Mouse (Mus musculus) midbrain, embryonic 16.5 days (tissue): ENCODE results near the gene Socs4. TPM values are rescaled to one million over a fixed set of nuclear protein-coding genes. Genes with fewer than 3 reads are reported as not detected.

Experiments used
- ATAC-seq: fragments of 200-750 bp; cut with Nextera tagmentation; 2 replicates; pipeline ENCODE4 v1.8.0; 2017; ENCODE audit warnings: moderate TSS enrichment
- H3K27ac ChIP-seq: fragments of 300-500 bp; sonication (generic); 2 replicates; pipeline ENCODE4 v1.5.1; 2014; ENCODE audit warnings: mild to moderate bottlenecking, low read length, mixed read lengths
- H3K27me3 ChIP-seq: fragments of 300-500 bp; sonication (generic); 2 replicates; pipeline ENCODE4 v1.6.1; 2014; ENCODE audit warnings: low read depth, low read length, mixed read lengths; ENCODE audit not compliant: control insufficient read depth, insufficient read depth
- H3K36me3 ChIP-seq: fragments of 300-500 bp; sonication (generic); 2 replicates; pipeline ENCODE4 v1.6.1; 2014; ENCODE audit warnings: mild to moderate bottlenecking, low read length, moderate library complexity, mixed read lengths; ENCODE audit not compliant: control insufficient read depth, insufficient read depth
- H3K4me1 ChIP-seq: fragments of 300-500 bp; sonication (generic); 2 replicates; pipeline ENCODE4 v1.6.1; 2014; ENCODE audit warnings: mild to moderate bottlenecking, low read length, mixed read lengths; ENCODE audit not compliant: control insufficient read depth, insufficient read depth
- H3K4me2 ChIP-seq: fragments of 300-500 bp; sonication (generic); 2 replicates; pipeline ENCODE4 v1.6.1; 2014; ENCODE audit warnings: mild to moderate bottlenecking, low read length, mixed read lengths
- H3K4me3 ChIP-seq: fragments of 300-500 bp; sonication (generic); 2 replicates; pipeline ENCODE4 v1.5.1; 2014; ENCODE audit warnings: low read depth, mild to moderate bottlenecking, low read length, moderate library complexity, mixed read lengths
- H3K9ac ChIP-seq: fragments of 300-500 bp; sonication (generic); 2 replicates; pipeline ENCODE4 v1.6.1; 2014; ENCODE audit warnings: low read depth, low read length, mixed read lengths
- H3K9me3 ChIP-seq: fragments of 300-500 bp; sonication (generic); replicated peaks from 2 replicates; pipeline ENCODE4 v1.6.1; 2014; ENCODE audit warnings: mild to moderate bottlenecking, low read length, mixed read lengths; ENCODE audit not compliant: control insufficient read depth, poor library complexity, severe bottlenecking
- WGBS: fragments of 180-500 bp; shearing (Covaris S2); extraction: QIAGEN DNeasy Blood & Tissue Kit; methylation state at CpG from one replicate; pipeline ENCODE4 v1.1.7; 2014; 5-methylcytosine and 5-hydroxymethylcytosine counted together
- polyA plus RNA-seq: library from polyadenylated mRNA; unstranded; fragments of >200 nt; fragmentation: Nextera tagmentation; extraction: Ambion mirVana; gene quantifications from 2 replicates; pipeline ENCODE4 v1.2.1, GENCODE M21; 2015

Socs4 gene
- 1.7 and 1.9 TPM in 2 replicates for polyA plus RNA-seq

DNA sequence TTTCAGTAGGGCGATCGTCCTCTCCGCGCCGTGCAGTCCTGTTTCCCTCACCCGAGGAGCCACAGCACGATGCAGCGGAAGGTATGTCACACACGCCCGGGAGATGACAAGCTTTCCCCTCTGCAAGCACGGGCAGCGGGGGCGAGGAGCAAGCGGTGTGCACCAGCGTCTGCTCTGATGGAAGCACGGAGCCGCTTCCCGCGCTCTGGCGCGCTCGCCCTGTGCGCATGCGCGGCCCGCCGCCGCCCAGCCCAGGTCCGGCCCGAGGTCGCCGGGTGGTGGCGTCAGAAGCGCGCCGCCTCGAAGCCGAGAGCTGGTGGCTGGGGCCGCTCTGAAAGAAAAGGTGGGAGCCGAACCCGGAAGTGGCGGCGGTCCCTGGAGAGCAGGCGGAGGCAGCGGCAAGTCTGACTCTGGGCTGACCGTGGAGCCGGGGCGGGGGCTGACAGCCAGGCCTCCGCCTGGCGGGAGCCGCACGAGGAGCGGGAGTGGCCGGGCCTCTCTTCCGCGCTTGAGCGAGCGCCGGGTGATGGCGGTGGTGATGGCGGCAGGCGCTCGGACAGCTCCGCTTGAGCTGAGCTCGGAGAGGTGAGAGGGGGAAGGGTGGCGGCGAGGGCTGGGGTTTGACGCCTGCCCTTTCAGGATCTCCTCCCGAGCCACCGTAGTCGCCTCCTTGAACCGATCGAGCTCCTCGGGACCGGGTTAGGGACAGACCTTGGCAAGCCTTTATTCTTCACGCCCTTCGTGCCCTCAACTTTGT is at the start of gene Socs4, which contains the start of gene Wdhd1:
Socs4 (plus strand) TSS at position 295 of the 757 bp plus-strand sequence.
Wdhd1 (minus strand) TSS at position 221 of the 757 bp plus-strand sequence.
- peak; percentile 97 for ATAC-seq
- peak within 1 kb of the TSS; percentile 96 for H3K27ac ChIP-seq
- H3K4me2 ChIP-seq: peak within 1 kb of the TSS; percentile 75
- no peaks in the 10 kb centered on the region for H3K27me3 ChIP-seq
- peak within 1 kb of the TSS; percentile 93 for H3K9ac ChIP-seq
- no peaks in the 10 kb centered on the region for H3K9me3 ChIP-seq
- H3K4me1 ChIP-seq: peaks cover 19% of the 10 kb centered on the region
- 0% methylated on average over 67 of the region's 77 CpGs for WGBS
- H3K36me3 ChIP-seq: no peaks in the 10 kb centered on the region
- peak within 1 kb of the TSS; percentile 92 for H3K4me3 ChIP-seq

DNA sequence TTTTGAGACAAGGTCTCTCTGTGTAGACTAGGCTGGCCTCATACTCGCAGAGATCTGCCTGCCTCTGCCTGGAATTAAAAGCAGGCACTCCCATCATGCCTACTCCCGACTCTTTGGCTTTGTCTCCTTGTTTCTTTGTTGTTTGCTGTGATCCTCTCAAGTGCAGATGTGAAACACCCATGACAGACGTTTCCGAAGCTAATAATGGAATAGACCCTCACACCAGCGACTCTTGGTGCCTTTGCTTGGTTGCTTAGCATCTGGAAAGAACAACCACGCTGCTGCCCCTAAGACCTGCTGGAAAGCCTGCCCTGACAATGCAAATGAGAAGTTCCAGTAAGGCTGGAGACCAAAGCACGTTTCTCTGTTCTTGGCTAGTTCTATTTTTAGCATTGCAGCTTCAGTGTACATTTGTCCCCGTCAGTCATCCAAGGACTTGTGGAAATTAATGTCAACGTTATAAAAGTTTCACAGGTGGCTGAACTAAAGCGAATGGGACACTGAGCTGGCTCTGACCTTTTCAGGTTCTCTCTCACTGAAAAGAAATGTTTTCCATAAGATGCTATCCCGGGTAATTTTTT is 46.8 kb upstream of the Socs4 start:
- 83% methylated on average over 11 of the region's 11 CpGs for WGBS
- Histone ChIP-seq H3K9ac (no peak overlapping the region), H3K36me3 (no peaks in the 10 kb centered on the region), H3K27me3 (no peaks in the 10 kb centered on the region), H3K4me3 (no peak overlapping the region), H3K27ac (no peak overlapping the region), H3K4me1 (no peaks in the 10 kb centered on the region), H3K4me2 (no peak overlapping the region), H3K9me3 (no peaks in the 10 kb centered on the region)
- no peak for ATAC-seq

DNA sequence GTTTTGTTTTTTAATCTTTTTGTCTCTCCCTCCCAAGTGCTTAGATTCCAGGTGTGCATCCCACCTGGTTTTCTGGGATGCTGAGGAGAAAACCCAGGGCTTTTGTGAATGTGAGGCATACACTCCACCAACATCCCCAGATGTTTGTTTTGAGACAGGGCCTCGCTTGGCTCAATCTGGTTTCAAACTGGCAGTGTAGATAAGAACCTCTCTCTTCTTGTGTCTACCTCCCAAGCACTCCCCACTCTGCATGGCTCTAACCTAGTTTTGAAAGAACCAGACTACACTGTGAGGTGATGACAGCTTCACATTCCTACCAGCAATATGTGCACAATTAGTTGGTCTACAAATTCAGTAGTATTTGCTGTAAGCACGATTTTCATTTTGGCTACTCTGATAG is 43.1 kb upstream of the Socs4 start:
- H3K4me2 ChIP-seq: no peak overlapping the region
- H3K27ac ChIP-seq: no peak overlapping the region
- no peaks in the 10 kb centered on the region for H3K27me3 ChIP-seq
- 89% methylated on average over 2 of the region's 2 CpGs for WGBS
- no peak for ATAC-seq
- no peaks in the 10 kb centered on the region for H3K36me3 ChIP-seq
- H3K4me3 ChIP-seq: no peak overlapping the region
- H3K9me3 ChIP-seq: no peaks in the 10 kb centered on the region
- H3K9ac ChIP-seq: no peak overlapping the region
- no peaks in the 10 kb centered on the region for H3K4me1 ChIP-seq

DNA sequence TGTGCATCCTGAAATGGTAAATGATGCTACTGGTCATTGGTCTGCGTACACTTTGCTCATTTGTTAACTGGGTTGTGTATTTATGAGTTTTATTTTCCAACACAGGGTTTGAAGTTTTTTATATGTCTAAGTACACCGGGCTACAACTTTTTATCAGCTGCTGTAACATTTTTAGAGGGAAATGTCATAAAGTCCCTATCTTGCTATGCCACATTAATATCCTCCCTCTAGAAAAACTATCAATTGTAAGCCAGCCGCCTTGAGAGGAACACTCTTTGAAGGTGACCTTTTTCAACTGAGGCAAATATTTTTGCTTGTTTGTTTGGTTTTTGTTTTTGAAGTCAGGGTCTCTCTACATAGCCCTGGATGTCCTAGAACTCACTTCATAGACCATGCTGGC is 42.7 kb upstream of the Socs4 start:
- WGBS: 96% methylated on average over 3 of the region's 3 CpGs
- no peak for ATAC-seq
- H3K9ac ChIP-seq: no peak overlapping the region

DNA sequence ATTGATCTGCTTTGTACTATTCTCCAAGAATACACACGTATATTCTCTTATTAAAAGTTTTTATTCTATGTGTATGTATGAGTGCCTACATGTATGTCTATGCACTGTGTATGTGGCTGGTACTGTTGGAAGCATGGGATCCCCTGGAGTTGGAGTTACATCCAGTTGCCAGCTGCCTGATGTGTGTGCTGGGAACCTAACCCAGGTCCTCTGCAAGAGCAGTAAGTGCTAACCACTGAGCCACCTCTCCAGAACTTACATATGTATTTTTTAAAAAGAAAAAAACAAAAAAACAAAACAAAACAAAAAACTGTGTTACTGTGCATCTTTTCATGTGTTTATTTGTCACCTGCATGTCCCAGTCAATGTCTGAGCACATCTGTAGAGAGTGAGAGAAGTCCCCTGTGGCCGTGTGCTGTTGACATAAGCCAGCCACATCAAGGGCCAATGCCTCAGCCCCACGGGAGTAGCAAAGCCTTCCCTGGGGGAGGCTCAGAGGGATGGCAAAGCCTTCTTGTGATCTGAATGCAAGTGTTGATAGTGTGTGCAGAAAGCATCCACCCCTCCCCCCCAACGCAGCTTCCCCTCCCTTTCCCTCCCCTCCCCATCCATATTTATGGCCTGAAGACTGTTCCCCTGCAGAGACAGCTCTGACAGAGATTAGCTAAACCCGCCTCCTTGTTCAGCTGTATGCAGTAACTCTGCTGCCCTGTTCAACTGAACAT is 42.0 kb upstream of the Socs4 start:
- no peak overlapping the region for H3K27ac ChIP-seq
- ATAC-seq: no peak
- no peaks in the 10 kb centered on the region for H3K4me1 ChIP-seq
- H3K27me3 ChIP-seq: no peaks in the 10 kb centered on the region
- no peaks in the 10 kb centered on the region for H3K9me3 ChIP-seq
- WGBS: 63% methylated on average over 5 of the region's 5 CpGs
- no peak overlapping the region for H3K9ac ChIP-seq
- no peaks in the 10 kb centered on the region for H3K36me3 ChIP-seq
- no peak overlapping the region for H3K4me2 ChIP-seq
- no peak overlapping the region for H3K4me3 ChIP-seq

More for the DNA sequence above, 42.7 kb upstream of the Socs4 start:
- H3K27me3 ChIP-seq: no peaks in the 10 kb centered on the region
- H3K4me3 ChIP-seq: no peak overlapping the region
- H3K9me3 ChIP-seq: no peaks in the 10 kb centered on the region
- no peaks in the 10 kb centered on the region for H3K4me1 ChIP-seq
- H3K27ac ChIP-seq: no peak overlapping the region
- H3K36me3 ChIP-seq: no peaks in the 10 kb centered on the region
- H3K4me2 ChIP-seq: no peak overlapping the region

DNA sequence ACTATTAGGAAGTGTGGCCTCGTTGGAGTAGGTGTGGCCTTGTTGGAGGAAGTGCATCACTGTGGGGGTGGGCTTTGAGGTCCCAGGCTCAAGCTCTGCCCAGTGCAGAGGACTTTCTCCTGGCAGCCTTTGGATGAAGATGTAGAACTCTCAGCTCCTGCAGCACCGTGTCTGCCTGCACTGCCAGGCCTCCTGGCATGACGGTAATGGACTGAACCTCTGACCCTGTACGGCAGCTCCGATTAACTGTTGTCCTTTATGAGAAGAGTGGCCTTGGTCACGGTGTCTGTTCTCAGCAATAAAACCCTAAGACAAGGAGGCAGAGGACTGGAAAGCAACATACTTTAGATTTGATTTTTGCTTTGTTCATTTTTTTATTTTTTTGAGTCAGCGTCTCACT is 40.2 kb upstream of the Socs4 start:
- no peaks in the 10 kb centered on the region for H3K27me3 ChIP-seq
- H3K4me3 ChIP-seq: no peak overlapping the region
- no peak overlapping the region for H3K4me2 ChIP-seq
- ATAC-seq: no peak
- 92% methylated on average over 7 of the region's 7 CpGs for WGBS
- no peaks in the 10 kb centered on the region for H3K4me1 ChIP-seq
- no peak overlapping the region for H3K9ac ChIP-seq
- H3K27ac ChIP-seq: no peak overlapping the region
- H3K9me3 ChIP-seq: no peaks in the 10 kb centered on the region
- H3K36me3 ChIP-seq: peaks cover 6% of the 10 kb centered on the region

DNA sequence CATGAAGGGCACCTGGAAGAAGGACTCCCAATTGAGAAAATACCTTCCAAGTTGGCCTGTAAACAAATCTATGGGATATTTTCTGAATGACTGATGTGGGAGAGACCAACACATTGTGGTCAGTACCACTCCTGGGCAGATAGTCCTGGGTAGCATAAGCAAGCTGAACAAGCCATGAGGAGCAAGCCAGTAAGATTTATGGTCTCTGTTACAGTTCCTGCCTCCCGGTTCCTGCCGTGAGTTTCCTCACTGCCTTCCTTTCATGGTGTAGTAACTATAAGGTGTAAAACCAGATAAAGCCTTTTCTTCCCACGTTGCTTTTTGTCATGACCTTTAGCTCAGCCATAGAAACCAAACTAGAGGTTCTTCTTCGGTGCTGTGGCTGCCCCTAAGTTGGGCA is 39.4 kb upstream of the Socs4 start:
- peaks cover 6% of the 10 kb centered on the region for H3K36me3 ChIP-seq
- H3K9ac ChIP-seq: no peak overlapping the region
- H3K27ac ChIP-seq: no peak overlapping the region
- WGBS: 88% methylated on average over 4 of the region's 4 CpGs
- H3K27me3 ChIP-seq: no peaks in the 10 kb centered on the region
- ATAC-seq: no peak
- no peak overlapping the region for H3K4me3 ChIP-seq
- no peak overlapping the region for H3K4me2 ChIP-seq
- no peaks in the 10 kb centered on the region for H3K4me1 ChIP-seq
- no peaks in the 10 kb centered on the region for H3K9me3 ChIP-seq

DNA sequence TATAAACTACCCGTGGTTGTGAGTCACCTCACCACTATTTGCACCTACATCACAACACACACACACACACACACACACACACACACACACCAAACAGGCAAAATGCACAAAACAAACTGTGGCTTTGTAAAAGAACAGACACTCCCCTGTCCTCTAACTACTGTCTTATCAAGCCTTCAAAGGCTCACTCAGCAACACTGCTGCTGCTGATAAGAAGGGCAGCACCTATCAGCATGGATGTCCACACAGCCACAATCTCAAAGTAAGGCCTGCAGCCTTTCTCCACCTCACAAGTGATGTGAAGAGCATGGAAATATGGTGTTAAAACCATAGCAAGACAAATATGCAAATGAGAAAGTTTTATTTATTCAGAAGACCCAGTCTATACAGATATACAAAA is 36.1 kb upstream of the Socs4 start:
- Histone ChIP-seq H3K9me3 (no peaks in the 10 kb centered on the region), H3K36me3 (peaks cover 13% of the 10 kb centered on the region), H3K9ac (no peak overlapping the region), H3K4me2 (no peak overlapping the region), H3K4me3 (no peak overlapping the region), H3K4me1 (no peaks in the 10 kb centered on the region), H3K27me3 (no peaks in the 10 kb centered on the region), H3K27ac (no peak overlapping the region)
- 88% methylated on average over 1 of the region's 1 CpGs for WGBS
- no peak for ATAC-seq

DNA sequence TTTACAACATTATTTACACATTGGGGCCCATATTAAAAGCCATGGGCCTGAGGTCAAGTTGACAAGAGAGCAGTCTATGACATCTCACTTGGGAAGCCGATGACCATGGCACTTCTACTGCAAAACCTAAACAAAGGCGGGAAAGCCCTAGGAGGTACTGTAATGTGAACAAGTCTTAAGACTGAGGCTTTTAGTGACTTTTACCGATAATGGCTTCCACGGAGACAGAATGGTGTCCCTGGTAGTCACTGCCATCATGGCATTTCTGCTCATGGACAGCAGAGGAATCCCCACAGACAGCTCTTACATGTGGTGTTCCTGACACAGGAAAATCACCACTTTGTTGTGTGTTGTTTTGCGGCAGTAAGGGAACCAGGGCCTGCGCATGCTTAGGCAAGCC is 35.7 kb upstream of the Socs4 start:
- no peak overlapping the region for H3K27ac ChIP-seq
- no peak overlapping the region for H3K4me3 ChIP-seq
- no peak overlapping the region for H3K9ac ChIP-seq
- H3K4me2 ChIP-seq: no peak overlapping the region
- H3K36me3 ChIP-seq: peaks cover 13% of the 10 kb centered on the region
- no peak for ATAC-seq
- no peaks in the 10 kb centered on the region for H3K4me1 ChIP-seq
- no peaks in the 10 kb centered on the region for H3K27me3 ChIP-seq
- WGBS: 97% methylated on average over 6 of the region's 6 CpGs
- no peaks in the 10 kb centered on the region for H3K9me3 ChIP-seq
